Comparison of ENCODE assay signal across 16 mouse cellular contexts in genomic region chr14:31404663-31405062, GRCm38 (mm10). TPM values are rescaled to one million over a fixed set of nuclear protein-coding genes. Genes with fewer than 3 reads are reported as not detected.
A peak's percentile ranks its signal among the peaks of the same experiment; 100 is the strongest.
DNase-seq lines count a peak whose midpoint lies in the region; ATAC-seq and TF ChIP-seq lines count a peak whose summit lies in the region.
"Had no signal": no experiment of that assay in that cellular context is flagged by ENCODE, and none has a peak within 500 bp of the region (broad histone marks: within the 10 kb centered on the region; RNA-seq: fewer than 3 reads in every experiment).

No protein-coding gene starts in this region.

- H3K79me2 ChIP-seq in heart, adult 2 months (replicated peaks; ENCODE audit: control insufficient read depth, insufficient read depth, low read length): no peaks in the 10 kb centered on the region

- TF ChIP-seq CTCF in heart, adult 2 months (IDR thresholded peaks at IDR 0.05): no peak
- TF ChIP-seq CTCF in layer of hippocampus, adult 2 months (conservative IDR thresholded peaks at IDR 0.05): no peak
- TF ChIP-seq CTCF in embryonic fibroblast, embryonic 13.5 days (IDR thresholded peaks at IDR 0.05; ENCODE audit: borderline replicate concordance, insufficient read depth, low read length): no peak
- TF ChIP-seq CTCF in liver, postnatal 0 days (IDR thresholded peaks at IDR 0.05; ENCODE audit: low read depth): no peak

- H3K4me2 ChIP-seq in liver, postnatal 0 days (ENCODE audit: low read depth, low read length): 0 out of 2 replicates have a peak overlapping the region, but pooled peaks have one; percentile 40
- H3K4me2 ChIP-seq in forebrain, embryonic 13.5 days: no peak overlapping the region
- H3K4me2 ChIP-seq: midbrain, embryonic 15.5 days had no signal

- ATAC-seq in liver, postnatal 0 days: no peak
- no peak for ATAC-seq in forebrain, embryonic 13.5 days
- ATAC-seq: forebrain, embryonic 16.5 days; hindbrain, embryonic 16.5 days; lung, postnatal 0 days; midbrain, embryonic 15.5 days had no signal

- H3K9ac ChIP-seq in heart, adult 2 months (ENCODE audit: low read depth, low read length): no peak overlapping the region
- H3K9ac ChIP-seq in liver, postnatal 0 days (replicated peaks): no peak overlapping the region
- H3K9ac ChIP-seq in forebrain, embryonic 13.5 days: no peak overlapping the region
- H3K9ac ChIP-seq: midbrain, embryonic 15.5 days had no signal

- no peaks in the 10 kb centered on the region for H3K9me3 ChIP-seq in liver, postnatal 0 days (ENCODE audit: low read length)
- no peaks in the 10 kb centered on the region for H3K9me3 ChIP-seq in forebrain, embryonic 13.5 days (replicated peaks)
- H3K9me3 ChIP-seq: midbrain, embryonic 15.5 days had no signal

- intact Hi-C loops in heart, adult 2 months (cut with DNase I): loop anchor here (5.0 kb wide), 1 partner anchor 33 kb away; the partner anchor contains the start of gene Sh3bp5

- TF ChIP-seq POLR2A in heart, adult 2 months (IDR thresholded peaks at IDR 0.05; ENCODE audit: insufficient read depth, low read depth, low read length): no peak
- TF ChIP-seq POLR2A in embryonic fibroblast, embryonic 13.5 days (IDR thresholded peaks at IDR 0.05; ENCODE audit: low read depth, low read length): no peak

- no peaks in the 10 kb centered on the region for H3K27me3 ChIP-seq in heart, adult 2 months (ENCODE audit: control insufficient read depth, insufficient read depth, low read length)
- H3K27me3 ChIP-seq in liver, postnatal 0 days (ENCODE audit: insufficient read depth, low read length): no peaks in the 10 kb centered on the region
- no peaks in the 10 kb centered on the region for H3K27me3 ChIP-seq in forebrain, embryonic 13.5 days
- H3K27me3 ChIP-seq: midbrain, embryonic 15.5 days had no signal

- no peak for TF ChIP-seq EP300 in heart, adult 2 months (IDR thresholded peaks at IDR 0.05; ENCODE audit: insufficient read depth, low read depth, low read length)
- no peak for TF ChIP-seq EP300 in liver, postnatal 0 days (IDR thresholded peaks at IDR 0.05; ENCODE audit: low read depth)

- DNase-seq in heart, adult 2 months: no peak
- DNase-seq in heart, adult 9 months (ENCODE audit: low spot score in 2 of 2): no peak
- DNase-seq in layer of hippocampus, adult 2 months (ENCODE audit: low spot score in 2 of 2): no peak
- no peak for DNase-seq in layer of hippocampus, postnatal 36 days
- DNase-seq in liver, postnatal 0 days: no peak
- no peak for DNase-seq in thymus, postnatal 4 days
- DNase-seq: cerebellum, adult 11 months; kidney, adult 2 months; kidney, postnatal 14 days; retina, postnatal 1 day had no signal

- peaks cover 46% of the 10 kb centered on the region for H3K4me1 ChIP-seq in heart, adult 2 months (ENCODE audit: control insufficient read depth, insufficient read depth, low read length)
- peaks cover 29% of the 10 kb centered on the region for H3K4me1 ChIP-seq in embryonic fibroblast, embryonic 13.5 days (ENCODE audit: control insufficient read depth, insufficient read depth, low read length)
- H3K4me1 ChIP-seq in liver, postnatal 0 days (ENCODE audit: insufficient read depth): peaks cover 75% of the 10 kb centered on the region
- no peaks in the 10 kb centered on the region for H3K4me1 ChIP-seq in forebrain, embryonic 13.5 days
- H3K4me1 ChIP-seq: midbrain, embryonic 15.5 days had no signal

- peaks cover 14% of the 10 kb centered on the region for H3K36me3 ChIP-seq in heart, adult 2 months (ENCODE audit: control insufficient read depth, insufficient read depth, low read length)
- peaks cover 23% of the 10 kb centered on the region for H3K36me3 ChIP-seq in liver, postnatal 0 days (replicated peaks; ENCODE audit: insufficient read depth, low read length)
- H3K36me3 ChIP-seq in forebrain, embryonic 13.5 days (ENCODE audit: poor library complexity, severe bottlenecking): 0 out of 2 replicates have a peak, but pooled peaks cover 5% of the 10 kb centered on the region
- H3K36me3 ChIP-seq: midbrain, embryonic 15.5 days had no signal

- H3K27ac ChIP-seq in heart, adult 2 months: peak overlapping the region; percentile 60
- H3K27ac ChIP-seq in layer of hippocampus, adult 2 months: peak overlapping the region; percentile 96
- peak overlapping the region; percentile 98 for H3K27ac ChIP-seq in embryonic fibroblast, embryonic 13.5 days (ENCODE audit: insufficient read depth, low read length)
- H3K27ac ChIP-seq in liver, postnatal 0 days (ENCODE audit: low read depth): no peak overlapping the region; the same call in 1 of the 2 replicates
- H3K27ac ChIP-seq in forebrain, embryonic 13.5 days: no peak overlapping the region
- H3K27ac ChIP-seq: midbrain, embryonic 15.5 days had no signal

- WGBS in heart, adult 2 months: 75% methylated on average over 4 of the region's 4 CpGs
- WGBS in liver, postnatal 0 days (ENCODE audit: insufficient replicate concordance): 78% methylated on average over 4 of the region's 4 CpGs
- 93% methylated on average over 4 of the region's 4 CpGs for WGBS in forebrain, embryonic 13.5 days

- no peak overlapping the region for H3K4me3 ChIP-seq in heart, adult 2 months
- H3K4me3 ChIP-seq in layer of hippocampus, adult 2 months: no peak overlapping the region
- H3K4me3 ChIP-seq in embryonic fibroblast, embryonic 13.5 days (ENCODE audit: insufficient read depth, low read length): no peak overlapping the region
- no peak overlapping the region for H3K4me3 ChIP-seq in liver, postnatal 0 days (ENCODE audit: low read depth, low read length)
- no peak overlapping the region for H3K4me3 ChIP-seq in forebrain, embryonic 13.5 days
- H3K4me3 ChIP-seq: midbrain, embryonic 15.5 days had no signal

RNA-seq across cellular contexts. Expression of gene Sh3bp5, which starts 31.2 kb away (rescaled TPM):
- 10 to 100 TPM; 51.0 to 58.3 TPM for total RNA-seq in heart, adult 2 months (2021)
- 27.0 and 37.1 TPM in 2 replicates for polyA plus RNA-seq in heart, adult 2 months (2012; rRNA removed)
- total RNA-seq in layer of hippocampus, adult 2 months (2021): 100 to 1,000 TPM; 147 to 158 TPM
- total RNA-seq in layer of hippocampus, postnatal 36 days (2021): 100 to 1,000 TPM; 157 to 168 TPM
- 25.0 and 29.1 TPM in 2 replicates for polyA plus RNA-seq in embryonic fibroblast, embryonic 13.5 days (2011; ENCODE audit: insufficient read length, low read depth, missing spikeins)
- polyA plus RNA-seq in liver, postnatal 0 days (2015; fragmentation: Nextera tagmentation; extraction: Ambion mirVana): 29.7 and 31.8 TPM in 2 replicates
- 66.9 and 75.0 TPM in 2 replicates for polyA plus RNA-seq in forebrain, embryonic 13.5 days (2015; fragmentation: Nextera tagmentation; extraction: Ambion mirVana)

Comparison
In these comparisons a context has a peak if more than half of its experiments do, and no peak if none do; other contexts are left out.
1. H3K27ac ChIP-seq: peak in heart, adult 2 months (single experiment), layer of hippocampus, adult 2 months (single experiment) and embryonic fibroblast, embryonic 13.5 days (single experiment); none in liver, postnatal 0 days (single experiment) and forebrain, embryonic 13.5 days (single experiment).